Mouse (Mus musculus) layer of hippocampus, adult 2 months (tissue): ENCODE measurements around the gene Pip4k2c. TPM values are rescaled to one million over a fixed set of nuclear protein-coding genes. Genes with fewer than 3 reads are reported as not detected.
"Not testable (repeated sequence)": the region's sequence is repeated elsewhere in the genome, so short reads cannot be mapped to it uniquely, and the experiment has no call there.

Source experiments
- DNase-seq, 2 experiments: peaks; one replicate each; pipeline ENCODE4 v3.0.0; 2022; ENCODE audit warnings: low spot score in 2 of 2
- H3K27ac ChIP-seq: fragments of 200-600 bp; 2 replicates; pipeline ENCODE4 v1.8.1; 2022
- H3K4me3 ChIP-seq: fragments of 200-600 bp; 2 replicates; pipeline ENCODE4 v1.8.1; 2022; ENCODE audit warnings: mild to moderate bottlenecking
- CTCF ChIP-seq: fragments of 200-600 bp; conservative IDR thresholded peaks from 2 replicates; pipeline ENCODE4 v1.8.1; 2022; ENCODE audit warnings: antibody characterized with exemption, mild to moderate bottlenecking, moderate library complexity
- total RNA-seq, 2 experiments: library from RNA; stranded (reverse); gene quantifications; 2 replicates each; pipeline ENCODE4 v1.2.3; 2021

Gene Pip4k2c
- total RNA-seq, 2 experiments from 2014 or later = 98.0 to 98.6 TPM

DNA sequence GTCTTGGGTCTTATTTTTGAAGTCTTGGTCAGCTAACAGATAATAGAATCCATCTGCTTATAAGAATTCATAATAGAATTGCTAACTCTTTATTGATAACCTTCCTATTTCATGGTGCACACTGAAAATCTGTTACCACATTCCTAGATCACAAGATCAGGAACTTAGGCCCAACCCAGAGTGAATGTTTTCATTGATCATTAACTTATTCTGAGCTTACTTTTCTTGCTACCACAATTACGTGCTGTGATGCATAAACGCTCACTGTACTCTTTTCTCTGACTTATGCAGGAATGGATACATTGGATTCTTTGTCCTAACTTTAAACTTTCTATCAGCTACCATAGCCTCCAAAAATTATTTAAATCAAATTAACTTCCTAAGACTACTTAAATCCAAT, 57.1 kb downstream of the Pip4k2c start:
- no peak overlapping the region for H3K27ac ChIP-seq
- no peak for DNase-seq
- H3K4me3 ChIP-seq = no peak overlapping the region
- TF ChIP-seq CTCF = no peak

DNA sequence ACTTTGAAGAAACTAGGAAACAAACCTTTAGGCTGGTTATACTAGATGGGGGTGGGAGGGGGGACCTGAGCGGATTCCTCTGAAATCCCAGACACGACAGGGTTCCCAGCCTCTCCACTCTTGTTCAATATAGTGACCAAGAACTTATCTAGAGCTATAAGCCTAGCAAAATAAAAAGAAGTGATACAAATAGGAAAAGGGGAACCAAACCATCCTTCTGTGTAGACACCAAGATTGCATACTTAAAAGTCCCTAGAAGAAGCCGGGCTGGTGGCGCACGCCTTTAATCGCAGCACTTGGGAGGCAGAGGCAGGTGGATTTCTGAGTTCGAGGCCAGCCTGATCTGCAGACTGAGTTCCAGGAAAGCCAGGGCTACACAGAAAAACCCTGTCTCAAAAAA, 58.1 kb downstream of the Pip4k2c start:
- no peak for DNase-seq
- Histone ChIP-seq H3K27ac (no peak overlapping the region), H3K4me3 (no peak overlapping the region)
- TF ChIP-seq CTCF = no peak

DNA sequence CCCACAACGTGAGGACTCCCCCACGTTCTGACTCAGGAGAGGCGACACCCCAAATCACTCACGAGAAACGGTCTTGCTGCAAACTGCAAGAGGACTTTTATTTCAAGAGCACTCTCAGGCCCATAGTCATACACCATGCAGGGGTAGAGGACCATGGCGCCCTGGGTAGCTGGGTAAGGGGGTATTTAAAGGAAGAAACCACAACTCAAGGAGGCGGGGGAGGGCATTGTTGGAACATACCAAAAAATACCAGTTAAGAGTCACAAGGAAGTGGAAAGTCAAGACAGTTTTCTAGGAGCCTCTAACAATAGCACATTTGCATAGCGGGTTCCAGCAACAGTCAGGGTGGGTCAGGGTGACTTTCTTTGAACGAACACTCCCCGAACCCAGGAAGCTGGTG, 58.8 kb downstream of the Pip4k2c start:
- not testable (repeated sequence) for DNase-seq, H3K27ac ChIP-seq, H3K4me3 ChIP-seq

DNA sequence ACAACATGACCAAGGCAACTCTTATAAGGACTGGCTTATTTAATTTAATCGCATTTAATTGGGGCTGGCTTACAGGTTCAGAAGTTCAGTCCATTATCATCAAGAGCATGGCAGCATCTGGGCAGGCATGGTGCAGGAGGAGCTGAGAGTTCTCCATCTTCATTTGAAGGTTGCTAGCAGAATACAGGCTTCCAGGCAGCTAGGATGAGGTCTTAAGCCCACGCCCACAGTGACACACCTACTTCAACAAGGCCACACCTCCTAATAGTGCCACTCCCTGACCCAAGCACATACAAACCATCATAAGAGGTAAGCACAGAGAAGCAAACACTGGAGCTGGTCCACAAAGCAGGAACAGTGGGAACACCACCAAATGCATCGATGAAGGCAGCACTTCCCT, 60.2 kb downstream of the Pip4k2c start:
- H3K4me3 ChIP-seq, DNase-seq, H3K27ac ChIP-seq: not testable (repeated sequence)

GRCm38 (mm10) chr10:127150471-127150872, 60.9 kb downstream of the Pip4k2c start:
- TF ChIP-seq CTCF = no peak
- Histone ChIP-seq H3K4me3 (no peak overlapping the region), H3K27ac (no peak overlapping the region)
- DNase-seq = no peak

GRCm38 (mm10) chr10:127147135-127147534, 64.2 kb downstream of the Pip4k2c start:
- DNase-seq = no peak
- H3K4me3 ChIP-seq = no peak overlapping the region
- no peak for TF ChIP-seq CTCF
- no peak overlapping the region for H3K27ac ChIP-seq

Other genes starting within 250 kb of the Pip4k2c start
- 100 to 1,000 TPM; 106 to 116 TPM for gene Ctdsp2, start 232.9 kb downstream of the Pip4k2c start, total RNA-seq
- gene Avil, start 210.9 kb downstream of the Pip4k2c start, total RNA-seq = under 1 TPM; 0.32 to 0.87 TPM
- 10 to 100 TPM; 29.7 to 30.1 TPM for gene Tsfm, start 180.7 kb downstream of the Pip4k2c start, total RNA-seq
- gene Mettl1, start 170.2 kb downstream of the Pip4k2c start, total RNA-seq = 10 to 100 TPM; 12.7 to 14.0 TPM
- gene Eef1akmt3, start 170.1 kb downstream of the Pip4k2c start, total RNA-seq = under 1 TPM; 0.12 to 0.20 TPM
- 1 to 10 TPM; 1.0 to 1.1 TPM for gene Cyp27b1, start 163.3 kb downstream of the Pip4k2c start, total RNA-seq
- 10 to 100 TPM; 19.8 TPM for gene March9, start 151.4 kb downstream of the Pip4k2c start, total RNA-seq
- 10 to 100 TPM; 84.6 to 94.8 TPM for gene Cdk4, start 148.1 kb downstream of the Pip4k2c start, total RNA-seq
- gene Tspan31, start 141.3 kb downstream of the Pip4k2c start, total RNA-seq = 10 to 100 TPM; 57.2 to 62.1 TPM
- 100 to 1,000 TPM; 820 to 844 TPM for gene Agap2, start 136.3 kb downstream of the Pip4k2c start, total RNA-seq
- 100 to 1,000 TPM; 100 to 102 TPM for gene Os9, start 90.5 kb downstream of the Pip4k2c start, total RNA-seq
- 100 to 1,000 TPM; 116 to 123 TPM for gene B4galnt1, start 46.4 kb downstream of the Pip4k2c start, total RNA-seq
- gene Slc26a10, start 30.9 kb downstream of the Pip4k2c start, total RNA-seq = 10 to 100 TPM; 21.9 to 25.4 TPM
- gene Arhgef25, start 21.5 kb downstream of the Pip4k2c start, total RNA-seq = 100 to 1,000 TPM; 395 to 408 TPM
- 100 to 1,000 TPM; 227 to 255 TPM for gene Dtx3, start 15.9 kb downstream of the Pip4k2c start, total RNA-seq
- gene Kif5a, start 51.8 kb upstream of the Pip4k2c start, total RNA-seq = 100 to 1,000 TPM; 715 to 773 TPM
- 100 to 1,000 TPM; 259 to 272 TPM for gene Dctn2, start 54.8 kb upstream of the Pip4k2c start, total RNA-seq
- gene Mbd6, start 77.4 kb upstream of the Pip4k2c start, total RNA-seq = 10 to 100 TPM; 54.3 to 60.6 TPM
- gene Mars, start 100.2 kb upstream of the Pip4k2c start, total RNA-seq = 10 to 100 TPM; 55.6 to 60.0 TPM
- gene Arhgap9, start 110.4 kb upstream of the Pip4k2c start, total RNA-seq = under 1 TPM; 0.56 to 0.79 TPM
- gene Gli1, start 130.4 kb upstream of the Pip4k2c start, total RNA-seq = 1 to 10 TPM; 2.5 to 3.1 TPM
- gene Inhbe, start 142.8 kb upstream of the Pip4k2c start, total RNA-seq = not detected
- not detected for gene Inhbc, start 158.8 kb upstream of the Pip4k2c start, total RNA-seq
- gene R3hdm2, start 168.7 kb upstream of the Pip4k2c start, total RNA-seq = 100 to 1,000 TPM; 153 to 170 TPM